Mouse (Mus musculus) heart, adult 2 months (tissue): ENCODE results near the gene Aqr. TPM values are rescaled to one million over a fixed set of nuclear protein-coding genes. Genes with fewer than 3 reads are reported as not detected.

Source experiments
- DNase-seq, 2 experiments: peaks; one replicate each; pipeline ENCODE4 v3.0.0; 2021
- H3K27ac ChIP-seq: fragments of 200-600 bp; 2 replicates; pipeline ENCODE4 v1.8.1; 2022
- H3K27me3 ChIP-seq: fragments of 200-500 bp; 2 replicates; pipeline ENCODE4 v1.6.1; 2012; ENCODE audit warnings: mild to moderate bottlenecking, low read length, inconsistent platforms, mixed read lengths; ENCODE audit not compliant: control insufficient read depth, insufficient read depth
- H3K36me3 ChIP-seq: fragments of 200-500 bp; 2 replicates; pipeline ENCODE4 v1.6.1; 2012; ENCODE audit warnings: low read length, inconsistent platforms; ENCODE audit not compliant: control insufficient read depth, insufficient read depth
- H3K4me1 ChIP-seq: fragments of 200-500 bp; 2 replicates; pipeline ENCODE4 v1.6.1; 2011; ENCODE audit warnings: low read length; ENCODE audit not compliant: control insufficient read depth, insufficient read depth
- H3K4me3 ChIP-seq: fragments of 200-600 bp; 2 replicates; pipeline ENCODE4 v1.8.1; 2022
- H3K79me2 ChIP-seq: fragments of 200-500 bp; replicated peaks from 2 replicates; pipeline ENCODE4 v1.6.1; 2012; ENCODE audit warnings: mild to moderate bottlenecking, inconsistent platforms, low read length, moderate library complexity, mixed read lengths; ENCODE audit not compliant: control insufficient read depth, insufficient read depth
- H3K9ac ChIP-seq: fragments of 200-500 bp; 2 replicates; pipeline ENCODE4 v1.6.1; 2012; ENCODE audit warnings: low read depth, mild to moderate bottlenecking, control low read depth, inconsistent platforms, low read length, mixed read lengths
- CTCF ChIP-seq: fragments of 200-600 bp; IDR thresholded peaks from 2 replicates; pipeline ENCODE4 v1.8.1; 2022; ENCODE audit warnings: antibody characterized with exemption, mild to moderate bottlenecking, moderate library complexity
- EP300 ChIP-seq: fragments of 200-500 bp; IDR thresholded peaks from 2 replicates; pipeline ENCODE4 v1.6.1; 2011; ENCODE audit warnings: low read depth, low read length, control low read depth; ENCODE audit not compliant: insufficient read depth
- POLR2A ChIP-seq: fragments of 200-500 bp; IDR thresholded peaks from 2 replicates; pipeline ENCODE4 v1.6.1; 2011; ENCODE audit warnings: mild to moderate bottlenecking, low read depth, low read length, control low read depth; ENCODE audit not compliant: insufficient read depth
- WGBS: fragments of 180-500 bp; shearing (Covaris S2); methylation state at CpG from one replicate; pipeline ENCODE4 v1.1.7; 2018; 5-methylcytosine and 5-hydroxymethylcytosine counted together
- intact Hi-C: fragments of 180-260 bp; cut with DNase I; formaldehyde crosslinking; loops from one replicate; pipeline ENCODE4 v1.15.1; 2025
- polyA plus RNA-seq: library from polyadenylated mRNA; depleted of rRNA; stranded (reverse); fragments of >200 nt; gene quantifications from 2 replicates; pipeline ENCODE4 v1.2.3, GENCODE M21; 2012
- total RNA-seq, 2 experiments: library from RNA; stranded (reverse); gene quantifications; 2 replicates each; pipeline ENCODE4 v1.2.3; 2021

The Aqr gene
- total and polyA plus RNA-seq, 3 experiments, result 10.3 to 17.7 (median 17.6) TPM

GRCm38 (mm10) chr2:114173248-114173647 lies 13.6 kb downstream of the Aqr start:
- no peak for TF ChIP-seq POLR2A
- TF ChIP-seq EP300, result no peak
- no peak for TF ChIP-seq CTCF
- intact Hi-C loops, result no loop called here

GRCm38 (mm10) chr2:114167837-114168236 lies 19.0 kb downstream of the Aqr start:
- intact Hi-C loops, result no loop called here

More at GRCm38 (mm10) chr2:114173248-114173647, 13.6 kb downstream of the Aqr start:
- H3K27me3 ChIP-seq, result no peaks in the 10 kb centered on the region
- H3K79me2 ChIP-seq, result peaks cover 8% of the 10 kb centered on the region
- peaks cover 6% of the 10 kb centered on the region for H3K36me3 ChIP-seq
- H3K9ac ChIP-seq, result no peak overlapping the region
- H3K4me3 ChIP-seq, result no peak overlapping the region
- H3K27ac ChIP-seq, result no peak overlapping the region
- H3K4me1 ChIP-seq, result peaks cover 4% of the 10 kb centered on the region
- no peak for DNase-seq

DNA sequence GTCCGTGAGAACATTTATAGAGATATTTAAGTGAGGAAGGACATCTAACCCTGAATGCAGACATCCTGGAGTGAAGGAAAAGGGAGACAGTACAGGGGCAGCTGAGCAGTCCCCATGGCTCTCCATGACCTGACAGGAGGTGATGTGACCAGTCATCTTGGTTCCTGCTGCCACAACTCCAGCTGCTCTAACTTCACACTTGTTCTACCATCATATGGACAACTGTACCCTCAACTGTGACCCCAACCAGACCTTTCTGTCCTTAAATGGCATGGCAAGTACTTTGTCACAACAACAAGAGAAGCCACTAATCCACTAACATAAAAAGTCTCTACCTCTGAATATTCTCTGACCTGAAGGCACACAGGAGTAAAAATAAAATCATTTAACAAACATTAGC lies 24.8 kb downstream of the Aqr start:
- 97% methylated on average over 1 of the region's 1 CpGs for WGBS
- intact Hi-C loops, result no loop called here
- no peak overlapping the region for H3K4me3 ChIP-seq
- TF ChIP-seq POLR2A (no peak), CTCF (no peak), EP300 (no peak)
- no peak for DNase-seq
- H3K27ac ChIP-seq, result no peak overlapping the region
- no peak overlapping the region for H3K9ac ChIP-seq
- peaks cover 1% of the 10 kb centered on the region; the same call in 1 of the 2 replicates for H3K79me2 ChIP-seq
- no peaks in the 10 kb centered on the region for H3K4me1 ChIP-seq
- H3K27me3 ChIP-seq, result no peaks in the 10 kb centered on the region
- H3K36me3 ChIP-seq, result peaks cover 3% of the 10 kb centered on the region; the same call in 1 of the 2 replicates

More at GRCm38 (mm10) chr2:114167837-114168236, 19.0 kb downstream of the Aqr start:
- Histone ChIP-seq H3K27ac (no peak overlapping the region), H3K9ac (no peak overlapping the region), H3K27me3 (no peaks in the 10 kb centered on the region), H3K79me2 (peaks cover 3% of the 10 kb centered on the region; the same call in 1 of the 2 replicates), H3K4me3 (no peak overlapping the region), H3K4me1 (no peaks in the 10 kb centered on the region), H3K36me3 (peaks cover 5% of the 10 kb centered on the region; the same call in 1 of the 2 replicates)
- no peak for DNase-seq
- no peak for TF ChIP-seq POLR2A
- TF ChIP-seq CTCF, result no peak
- TF ChIP-seq EP300, result no peak

DNA sequence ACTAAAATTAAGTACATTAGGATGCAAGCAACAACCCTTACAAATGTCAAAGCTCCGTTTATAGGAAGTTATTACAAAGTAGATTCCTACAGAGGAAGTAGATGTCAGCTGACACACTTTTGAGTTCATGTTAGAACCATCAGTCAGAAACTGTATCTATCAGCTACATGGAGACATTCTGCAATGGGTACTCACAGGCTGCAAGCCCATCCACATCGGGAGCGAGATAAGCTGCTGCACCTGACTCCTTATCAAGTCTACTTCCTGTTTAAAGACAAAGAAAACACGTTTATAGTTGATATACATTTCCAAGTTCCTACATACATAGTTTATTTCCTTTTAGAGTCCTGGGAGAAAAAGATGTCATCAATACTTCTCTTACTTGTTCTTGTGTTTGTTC lies 29.5 kb downstream of the Aqr start:
- no peak for DNase-seq
- H3K27ac ChIP-seq, result no peak overlapping the region
- no peak overlapping the region for H3K9ac ChIP-seq
- H3K36me3 ChIP-seq, result peaks cover 2% of the 10 kb centered on the region
- WGBS, result 37% methylated on average over 4 of the region's 4 CpGs
- no peaks in the 10 kb centered on the region for H3K79me2 ChIP-seq
- intact Hi-C loops, result no loop called here
- H3K4me1 ChIP-seq, result no peaks in the 10 kb centered on the region
- no peak overlapping the region for H3K4me3 ChIP-seq
- H3K27me3 ChIP-seq, result no peaks in the 10 kb centered on the region
- no peak for TF ChIP-seq POLR2A
- no peak for TF ChIP-seq EP300
- TF ChIP-seq CTCF, result no peak

- H3K27me3 ChIP-seq, result no peaks in the 10 kb centered on the region
- no peaks in the 10 kb centered on the region for H3K4me1 ChIP-seq
- 97% methylated on average over 1 of the region's 1 CpGs for WGBS
- DNase-seq, result no peak
- no peak overlapping the region for H3K9ac ChIP-seq
- intact Hi-C loops, result no loop called here
- H3K36me3 ChIP-seq, result peaks cover 2% of the 10 kb centered on the region
- no peaks in the 10 kb centered on the region for H3K79me2 ChIP-seq
- no peak overlapping the region for H3K27ac ChIP-seq
- TF ChIP-seq EP300, result no peak
- TF ChIP-seq CTCF, result no peak
- no peak for TF ChIP-seq POLR2A
- H3K4me3 ChIP-seq, result no peak overlapping the region
Measured at GRCm38 (mm10) chr2:114156639-114157038, 30.2 kb downstream of the Aqr start.

DNA sequence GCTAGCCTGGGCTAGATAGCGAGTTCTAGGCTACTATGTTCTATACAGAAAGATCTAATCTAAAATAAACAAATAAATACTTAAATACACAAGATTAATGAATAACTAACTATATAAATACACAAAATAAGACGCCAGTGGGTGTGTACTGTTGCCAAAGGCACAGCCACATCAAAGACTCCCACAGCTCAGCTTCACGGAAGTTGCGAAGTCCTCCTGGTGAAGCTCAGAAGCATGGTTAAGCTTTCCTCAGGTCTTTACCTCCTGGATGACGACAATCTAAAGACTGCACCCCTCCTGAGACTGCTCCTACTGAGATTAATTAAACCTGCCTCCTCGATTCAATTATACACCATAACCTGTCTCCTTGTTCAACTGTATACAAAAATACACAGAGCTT lies 33.6 kb downstream of the Aqr start:
- intact Hi-C loops, result no loop called here
- no peak for DNase-seq
- TF ChIP-seq POLR2A (no peak), CTCF (no peak)
- Histone ChIP-seq H3K79me2 (no peaks in the 10 kb centered on the region), H3K36me3 (peaks cover 4% of the 10 kb centered on the region; the same call in 1 of the 2 replicates), H3K4me1 (no peaks in the 10 kb centered on the region), H3K9ac (no peak overlapping the region), H3K4me3 (no peak overlapping the region), H3K27ac (no peak overlapping the region), H3K27me3 (no peaks in the 10 kb centered on the region)
- 93% methylated on average over 6 of the region's 6 CpGs for WGBS
